Mouse (Mus musculus) MEL (cell line): ENCODE measurements around the gene Cdc42ep4. TPM values are rescaled to one million over a fixed set of nuclear protein-coding genes. Genes with fewer than 3 reads are reported as not detected.

Experiments
- DNase-seq: peaks from one replicate; pipeline ENCODE4 v3.0.0; 2011; ENCODE audit warnings: low read depth, low spot score
- H3K27ac ChIP-seq: 2 replicates; pipeline ENCODE4 v1.5.1; 2012; ENCODE audit warnings: low read depth, mild to moderate bottlenecking, control low read depth, low read length, moderate library complexity; ENCODE audit not compliant: control insufficient read depth
- H3K27me3 ChIP-seq, 2 experiments: fragments of 150-350 bp in 1 of 2; sonication (generic) in 1 of 2; 2 replicates each; pipeline ENCODE4 v1.6.1; 2012; ENCODE audit warnings: low read length in 2 of 2, mild to moderate bottlenecking in 2 of 2, improper control_type of control experiment in 1 of 2, moderate library complexity in 1 of 2; ENCODE audit not compliant: insufficient read depth in 2 of 2, control insufficient read depth in 1 of 2
- H3K36me3 ChIP-seq, 2 experiments: 2 replicates each; pipeline ENCODE4 v1.6.1; 2012 to 2014; ENCODE audit warnings: low read length in 2 of 2, improper control_type of control experiment in 1 of 2, inconsistent platforms in 1 of 2, mild to moderate bottlenecking in 1 of 2; ENCODE audit not compliant: insufficient read depth in 2 of 2, control insufficient read depth in 1 of 2
- H3K4me1 ChIP-seq, 2 experiments: fragments of 150-350 bp in 1 of 2; sonication (generic) in 1 of 2; 2 replicates each; pipeline ENCODE4 v1.6.1; 2012; ENCODE audit warnings: low read length in 2 of 2, improper control_type of control experiment in 1 of 2, mild to moderate bottlenecking in 1 of 2; ENCODE audit not compliant: insufficient read depth in 2 of 2, control insufficient read depth in 1 of 2
- H3K4me3 ChIP-seq, 2 experiments: fragments of 150-350 bp in 1 of 2; sonication (generic) in 1 of 2; 2 replicates each; pipeline ENCODE4 v1.5.1; 2012; ENCODE audit warnings: low read depth in 2 of 2, low read length in 2 of 2, mild to moderate bottlenecking in 2 of 2, moderate library complexity in 2 of 2, control low read depth in 1 of 2, improper control_type of control experiment in 1 of 2; ENCODE audit not compliant: control insufficient read depth in 1 of 2, insufficient read depth in 1 of 2
- H3K79me2 ChIP-seq: 2 replicates; pipeline ENCODE4 v1.6.1; 2012; ENCODE audit warnings: mild to moderate bottlenecking, low read length, moderate library complexity; ENCODE audit not compliant: control insufficient read depth, poor library complexity, insufficient read depth
- H3K9ac ChIP-seq: 2 replicates; pipeline ENCODE4 v1.6.1; 2012; ENCODE audit warnings: low read depth, mild to moderate bottlenecking, control low read depth, low read length, moderate library complexity; ENCODE audit not compliant: control insufficient read depth, poor library complexity, severe bottlenecking
- H3K9me3 ChIP-seq: fragments of 150-350 bp; sonication (generic); replicated peaks from 2 replicates; pipeline ENCODE4 v1.6.1; 2012; ENCODE audit warnings: mild to moderate bottlenecking, low read length, improper control_type of control experiment, moderate library complexity; ENCODE audit not compliant: insufficient read depth
- BHLHE40 ChIP-seq: IDR thresholded peaks from 2 replicates; pipeline ENCODE4 v1.6.1; 2012; ENCODE audit warnings: low read depth, mild to moderate bottlenecking, inconsistent platforms, low read length, improper control_type of control experiment, borderline replicate concordance
- CHD1 ChIP-seq: IDR thresholded peaks from 2 replicates; pipeline ENCODE4 v1.6.1; 2012; ENCODE audit warnings: low read depth, mild to moderate bottlenecking, inconsistent platforms, low read length, improper control_type of control experiment
- CTCF ChIP-seq, 3 experiments: IDR thresholded peaks in 2 of 3; conservative IDR thresholded peaks in 1 of 3; 2 replicates each; pipeline ENCODE4 v1.5.1; 2011 to 2012; ENCODE audit warnings: low read length in 3 of 3, low read depth in 2 of 3, mild to moderate bottlenecking in 2 of 3, improper control_type of control experiment in 1 of 3, inconsistent platforms in 1 of 3, mixed read lengths in 1 of 3, moderate library complexity in 1 of 3; ENCODE audit not compliant: control insufficient read depth in 1 of 3, insufficient read depth in 1 of 3, poor library complexity in 1 of 3, severe bottlenecking in 1 of 3
- EP300 ChIP-seq, 2 experiments: IDR thresholded peaks; 2 replicates each; pipeline ENCODE4 v1.6.1; 2011; ENCODE audit warnings: improper control_type of control experiment in 2 of 2, low read length in 2 of 2, low read depth in 1 of 2, mild to moderate bottlenecking in 1 of 2
- GABPA ChIP-seq: IDR thresholded peaks from 2 replicates; pipeline ENCODE4 v1.6.1; 2012; ENCODE audit warnings: low read depth, mild to moderate bottlenecking, inconsistent platforms, low read length, improper control_type of control experiment, moderate library complexity
- GATA1 ChIP-seq: IDR thresholded peaks from 2 replicates; pipeline ENCODE4 v1.6.1; 2011; ENCODE audit warnings: low read depth, low read length, improper control_type of control experiment
- HCFC1 ChIP-seq: IDR thresholded peaks from 2 replicates; pipeline ENCODE4 v1.6.1; 2012; ENCODE audit warnings: low read depth, mild to moderate bottlenecking, inconsistent platforms, low read length, improper control_type of control experiment, moderate library complexity
- MAFK ChIP-seq: IDR thresholded peaks from 2 replicates; pipeline ENCODE4 v1.6.1; 2011; ENCODE audit warnings: low read depth, mild to moderate bottlenecking, low read length, improper control_type of control experiment, borderline replicate concordance
- MAZ ChIP-seq: IDR thresholded peaks from 2 replicates; pipeline ENCODE4 v1.6.1; 2012; ENCODE audit warnings: low read depth, mild to moderate bottlenecking, inconsistent platforms, low read length, improper control_type of control experiment
- MXI1 ChIP-seq: IDR thresholded peaks from 2 replicates; pipeline ENCODE4 v1.6.1; 2011; ENCODE audit warnings: mild to moderate bottlenecking, low read depth, low read length, improper control_type of control experiment
- MYB ChIP-seq: IDR thresholded peaks from 2 replicates; pipeline ENCODE4 v1.6.1; 2011; ENCODE audit warnings: mild to moderate bottlenecking, low read depth, low read length, improper control_type of control experiment
- MYC ChIP-seq: IDR thresholded peaks from 2 replicates; pipeline ENCODE4 v1.6.1; 2011; ENCODE audit warnings: low read depth, mild to moderate bottlenecking, low read length, improper control_type of control experiment, moderate library complexity
- NELFE ChIP-seq: IDR thresholded peaks from 2 replicates; pipeline ENCODE4 v1.6.1; 2011; ENCODE audit warnings: low read depth, low read length, improper control_type of control experiment
- NRF1 ChIP-seq: IDR thresholded peaks from 2 replicates; pipeline ENCODE4 v1.6.1; 2014; ENCODE audit warnings: low read depth, mild to moderate bottlenecking, inconsistent platforms, low read length, improper control_type of control experiment, moderate library complexity; ENCODE audit not compliant: poor library complexity, insufficient read depth, severe bottlenecking
- POLR2A ChIP-seq, 2 experiments: IDR thresholded peaks; 2 replicates each; pipeline ENCODE4 v1.6.1; 2011 to 2012; ENCODE audit warnings: low read length in 2 of 2, mild to moderate bottlenecking in 2 of 2, control low read depth in 1 of 2, improper control_type of control experiment in 1 of 2, low read depth in 1 of 2, moderate library complexity in 1 of 2; ENCODE audit not compliant: control insufficient read depth in 1 of 2, insufficient read depth in 1 of 2, poor library complexity in 1 of 2
- POLR2AphosphoS5 ChIP-seq: IDR thresholded peaks from 2 replicates; pipeline ENCODE4 v1.6.1; 2012; ENCODE audit warnings: low read depth, borderline replicate concordance, mild to moderate bottlenecking, inconsistent platforms, low read length, moderate library complexity, mixed read lengths
- RCOR1 ChIP-seq: IDR thresholded peaks from 2 replicates; pipeline ENCODE4 v1.6.1; 2012; ENCODE audit warnings: low read depth, mild to moderate bottlenecking, inconsistent platforms, low read length, improper control_type of control experiment
- TCF12 ChIP-seq: IDR thresholded peaks from 2 replicates; pipeline ENCODE4 v1.6.1; 2014; ENCODE audit warnings: low read depth, mild to moderate bottlenecking, inconsistent platforms, low read length, improper control_type of control experiment, moderate library complexity
- USF1 ChIP-seq: IDR thresholded peaks from 2 replicates; pipeline ENCODE4 v1.6.1; 2014; ENCODE audit warnings: low read depth, mild to moderate bottlenecking, inconsistent platforms, low read length, improper control_type of control experiment, moderate library complexity
- USF2 ChIP-seq, 2 experiments: IDR thresholded peaks; 2 replicates each; pipeline ENCODE4 v1.6.1; 2011 to 2012; ENCODE audit warnings: improper control_type of control experiment in 2 of 2, low read length in 2 of 2, borderline replicate concordance in 1 of 2, inconsistent platforms in 1 of 2, low read depth in 1 of 2, mild to moderate bottlenecking in 1 of 2; ENCODE audit not compliant: insufficient read depth in 1 of 2
- ZC3H11A ChIP-seq: IDR thresholded peaks from 2 replicates; pipeline ENCODE4 v1.6.1; 2012; ENCODE audit warnings: low read depth, mild to moderate bottlenecking, inconsistent platforms, low read length, improper control_type of control experiment
- ZKSCAN1 ChIP-seq: IDR thresholded peaks from 2 replicates; pipeline ENCODE4 v1.6.1; 2012; ENCODE audit warnings: low read depth, mild to moderate bottlenecking, inconsistent platforms, low read length, improper control_type of control experiment, moderate library complexity
- ZMIZ1 ChIP-seq: IDR thresholded peaks from 2 replicates; pipeline ENCODE4 v1.6.1; 2012; ENCODE audit warnings: low read depth, mild to moderate bottlenecking, inconsistent platforms, low read length, improper control_type of control experiment, moderate library complexity
- polyA plus RNA-seq, 2 experiments: library from polyadenylated mRNA; stranded (reverse) in 1 of 2; unstranded in 1 of 2; fragments of >175 nt in 1 of 2; fragments of >200 nt in 1 of 2; gene quantifications; 2 replicates each; pipeline versions ENCODE4 v1.2.1 to v1.2.4; 2012; ENCODE audit warnings: low replicate concordance in 2 of 2, low read depth in 1 of 2; ENCODE audit not compliant: insufficient read length in 2 of 2, insufficient read depth in 1 of 2, missing spikeins in 1 of 2
- total RNA-seq: library from RNA; depleted of rRNA; stranded (reverse); fragments of 300-350 nt; gene quantifications from 2 replicates; pipeline ENCODE4 v1.2.3, GENCODE M21; 2012

Gene Cdc42ep4
- total and polyA plus RNA-seq, 3 experiments: 27.7 to 39.0 TPM; not detected in 1

DNA sequence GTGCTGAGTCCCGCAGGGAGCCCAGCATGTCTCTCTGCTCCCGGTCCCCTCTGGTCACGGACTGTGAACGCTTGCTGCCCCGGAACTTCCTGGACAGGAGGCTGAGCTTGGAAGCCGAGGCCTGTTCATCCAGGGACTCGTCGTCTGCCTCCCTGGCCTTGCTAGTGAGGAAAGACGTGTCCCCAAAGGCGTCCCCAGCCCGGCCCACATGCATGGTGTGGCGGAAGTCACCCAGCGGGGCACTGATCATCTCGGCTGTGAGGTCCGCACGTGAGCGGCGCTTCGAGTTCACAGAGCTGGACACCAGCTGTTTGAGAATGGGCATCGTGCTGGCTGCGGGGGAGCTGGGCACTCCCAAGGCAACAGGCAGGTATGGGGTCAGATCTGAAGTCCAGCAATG is 22.4 kb downstream of the Cdc42ep4 start:
- Histone ChIP-seq H3K79me2 (peaks cover 10% of the 10 kb centered on the region), H3K27me3 (no peaks in the 10 kb centered on the region), H3K9ac (no peak overlapping the region), H3K27ac (no peak overlapping the region), H3K36me3 (peaks cover 2 to 6% of the 10 kb centered on the region in 2 experiments; a peak in 3 of 4 replicates), H3K9me3 (no peaks in the 10 kb centered on the region), H3K4me3 (no peak overlapping the region), H3K4me1 (peaks cover 0 to 14% of the 10 kb centered on the region in 2 experiments; a peak in 3 of 4 replicates)
- no peak for DNase-seq
- TF ChIP-seq BHLHE40: no peak
- no peak for TF ChIP-seq NELFE
- TF ChIP-seq GABPA: no peak
- TF ChIP-seq USF2 (IDR thresholded peaks at IDR 0.05; ENCODE audit: borderline replicate concordance in 1 of 2, insufficient read depth in 1 of 2, low read depth in 1 of 2, low read length in 2 of 2): no peak
- no peak for TF ChIP-seq HCFC1
- TF ChIP-seq MYC: no peak
- TF ChIP-seq EP300 (IDR thresholded peaks at IDR 0.05; ENCODE audit: low read depth in 1 of 2, low read length in 2 of 2): no peak
- no peak for TF ChIP-seq CHD1
- TF ChIP-seq MYB: no peak
- TF ChIP-seq MAFK: no peak
- TF ChIP-seq GATA1: no peak
- TF ChIP-seq CTCF (IDR thresholded peaks at IDR 0.05 in 2 of 3, conservative IDR thresholded peaks at IDR 0.05 in 1 of 3; ENCODE audit: control insufficient read depth in 1 of 3, insufficient read depth in 1 of 3, low read depth in 2 of 3, low read length in 3 of 3, poor library complexity in 1 of 3, severe bottlenecking in 1 of 3): no peak
- no peak for TF ChIP-seq ZKSCAN1
- no peak for TF ChIP-seq POLR2A (IDR thresholded peaks at IDR 0.05; ENCODE audit: control insufficient read depth in 1 of 2, insufficient read depth in 1 of 2, low read depth in 1 of 2, low read length in 2 of 2, poor library complexity in 1 of 2)
- no peak for TF ChIP-seq RCOR1
- TF ChIP-seq TCF12: no peak
- TF ChIP-seq USF1: no peak

DNA sequence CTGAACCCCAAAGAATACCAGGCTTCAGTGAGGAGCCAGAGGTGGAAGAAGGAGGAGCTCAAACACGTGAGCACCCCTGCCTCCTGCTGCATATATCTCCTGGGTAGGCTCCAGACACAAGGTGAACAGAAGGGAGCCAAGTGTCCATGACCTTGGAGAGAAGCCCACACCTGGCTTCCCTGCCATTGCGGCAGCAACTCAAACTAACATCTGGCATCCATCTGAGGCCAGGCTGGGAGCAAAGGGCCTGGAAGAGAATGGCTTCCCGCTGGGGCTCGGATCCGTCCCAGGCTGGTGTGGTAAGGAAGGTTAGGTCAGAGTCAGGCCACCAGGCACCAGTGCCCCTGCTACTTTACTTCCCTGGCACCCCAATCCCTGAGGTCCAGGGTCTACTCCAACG is 23.7 kb downstream of the Cdc42ep4 start:
- H3K27ac ChIP-seq: no peak overlapping the region
- H3K4me3 ChIP-seq: no peak overlapping the region
- H3K4me1 ChIP-seq: peaks cover 0 to 2% of the 10 kb centered on the region in 2 experiments; a peak in 1 of 4 replicates
- H3K36me3 ChIP-seq: peaks cover 0 to 5% of the 10 kb centered on the region in 2 experiments; a peak in 1 of 4 replicates
- H3K9ac ChIP-seq: no peak overlapping the region
- H3K79me2 ChIP-seq: peaks cover 6% of the 10 kb centered on the region
- no peaks in the 10 kb centered on the region for H3K27me3 ChIP-seq
- no peak for DNase-seq
- TF ChIP-seq ZMIZ1: no peak
- TF ChIP-seq POLR2A (IDR thresholded peaks at IDR 0.05; ENCODE audit: control insufficient read depth in 1 of 2, insufficient read depth in 1 of 2, low read depth in 1 of 2, low read length in 2 of 2, poor library complexity in 1 of 2): no peak
- no peak for TF ChIP-seq USF1
- TF ChIP-seq RCOR1: no peak
- no peak for TF ChIP-seq MXI1
- no peak for TF ChIP-seq ZC3H11A
- TF ChIP-seq GABPA: no peak
- TF ChIP-seq POLR2AphosphoS5: no peak
- TF ChIP-seq MAZ: no peak
- TF ChIP-seq CHD1: no peak
- TF ChIP-seq GATA1: no peak
- no peak for TF ChIP-seq NRF1
- TF ChIP-seq, all 39 proteins: peak for 0
- no peaks in the 10 kb centered on the region for H3K9me3 ChIP-seq
